Mouse (Mus musculus): Measurements from ENCODE around the gene Pacs1.

GRCm38 (mm10) chr19:5201691-5202090 lies 71.2 kb downstream of the Pacs1 start:
- no peak for TF ChIP-seq CTCF (IDR thresholded peaks at IDR 0.05)
- TF ChIP-seq EP300 (IDR thresholded peaks at IDR 0.05), result no peak

Measured in lung, postnatal 0 days (tissue).